Mouse (Mus musculus) ES-E14 (cell line): ENCODE results near the gene Tbcc. TPM values are rescaled to one million over a fixed set of nuclear protein-coding genes. Genes with fewer than 3 reads are reported as not detected.

Experiments
- DNase-seq: peaks from one replicate; pipeline ENCODE4 v3.0.0-alpha.2; 2013; ENCODE audit warnings: low read depth, low spot score
- H3K27ac ChIP-seq: 2 replicates; pipeline ENCODE4 v1.5.1; 2012; ENCODE audit warnings: low read depth, mild to moderate bottlenecking, low read length, moderate library complexity, mixed read lengths; ENCODE audit not compliant: poor library complexity, insufficient read depth, severe bottlenecking
- H3K36me3 ChIP-seq: 2 replicates; pipeline ENCODE4 v1.6.1; 2012; ENCODE audit warnings: mild to moderate bottlenecking, low read length, moderate library complexity, mixed read lengths; ENCODE audit not compliant: control insufficient read depth, poor library complexity, insufficient read depth, severe bottlenecking
- H3K4me1 ChIP-seq, 2 experiments: fragments of 150-350 bp in 1 of 2; sonication (generic) in 1 of 2; 2 replicates each; pipeline ENCODE4 v1.6.1; 2012; ENCODE audit warnings: low read length in 2 of 2, mild to moderate bottlenecking in 1 of 2, mixed read lengths in 1 of 2; ENCODE audit not compliant: control insufficient read depth in 2 of 2, insufficient read depth in 2 of 2, poor library complexity in 1 of 2
- H3K4me3 ChIP-seq, 2 experiments: fragments of 150-350 bp in 1 of 2; sonication (generic) in 1 of 2; 2 replicates each; pipeline ENCODE4 v1.5.1; 2012; ENCODE audit warnings: low read length in 2 of 2, low read depth in 1 of 2, mild to moderate bottlenecking in 1 of 2, mixed read lengths in 1 of 2; ENCODE audit not compliant: insufficient read depth in 1 of 2, poor library complexity in 1 of 2, severe bottlenecking in 1 of 2
- H3K9ac ChIP-seq: 2 replicates; pipeline ENCODE4 v1.6.1; 2012; ENCODE audit warnings: low read depth, mild to moderate bottlenecking, low read length, mixed read lengths; ENCODE audit not compliant: poor library complexity, insufficient read depth, severe bottlenecking
- H3K9me3 ChIP-seq: fragments of 150-350 bp; sonication (generic); 2 replicates; pipeline ENCODE4 v1.6.1; 2012; ENCODE audit warnings: low read depth, mild to moderate bottlenecking, low read length; ENCODE audit not compliant: control insufficient read depth, insufficient read depth
- CHD2 ChIP-seq: IDR thresholded peaks from 2 replicates; pipeline ENCODE4 v1.6.1; 2014; ENCODE audit warnings: mild to moderate bottlenecking, low read depth, low read length, inconsistent platforms
- HCFC1 ChIP-seq: IDR thresholded peaks from 2 replicates; pipeline ENCODE4 v1.6.1; 2012; ENCODE audit warnings: low read length, inconsistent platforms, borderline replicate concordance; ENCODE audit not compliant: insufficient read depth
- MAFK ChIP-seq: IDR thresholded peaks from 2 replicates; pipeline ENCODE4 v1.6.1; 2014; ENCODE audit warnings: mild to moderate bottlenecking, low read depth, low read length, inconsistent platforms; ENCODE audit not compliant: insufficient read depth
- ZC3H11A ChIP-seq: IDR thresholded peaks from 2 replicates; pipeline ENCODE4 v1.6.1; 2012; ENCODE audit warnings: low read depth, mild to moderate bottlenecking, inconsistent platforms, low read length, borderline replicate concordance
- ZNF384 ChIP-seq: IDR thresholded peaks from 2 replicates; pipeline ENCODE4 v1.6.1; 2012; ENCODE audit warnings: low read depth, low read length, inconsistent platforms
- in situ Hi-C, 2 experiments: fragments of 600-800 bp; cut with MboI; formaldehyde crosslinking; loops; one replicate each; pipeline ENCODE4 v1.15.1; 2025; ENCODE audit warnings: low sequenced_read_pairs in 2 of 2, inconsistent platforms in 1 of 2; ENCODE audit not compliant: unreplicated experiment in 2 of 2
- total RNA-seq: library from RNA; depleted of rRNA; stranded (reverse); fragments of 300-350 nt; gene quantifications from 2 replicates; pipeline ENCODE4 v1.2.3, GENCODE M21; 2012

Tbcc gene
- total RNA-seq, 1 experiment: 30.0 TPM

DNA sequence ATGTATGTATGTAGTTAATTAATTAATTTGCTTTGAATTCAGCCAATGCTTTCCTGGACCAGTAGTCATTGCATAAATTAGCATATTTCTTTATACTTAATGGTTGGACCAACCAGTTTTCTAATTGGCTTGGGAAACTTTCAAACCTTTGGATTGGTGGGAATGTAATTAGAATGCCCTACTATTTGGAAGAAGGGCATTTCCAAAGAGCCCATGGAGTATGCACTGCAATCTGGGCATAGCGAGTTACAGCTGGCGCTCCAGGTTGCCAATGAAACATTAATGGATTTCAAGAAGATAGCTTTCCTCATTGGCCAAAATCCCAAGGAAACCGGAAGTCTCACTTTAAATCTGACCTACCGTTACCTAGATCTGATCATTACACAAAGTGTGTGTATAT lies 30.4 kb upstream of the Tbcc start:
- Histone ChIP-seq H3K4me1 (peaks cover 2 to 6% of the 10 kb centered on the region in 2 experiments; a peak in 2 of 4 replicates), H3K9ac (no peak overlapping the region), H3K9me3 (no peaks in the 10 kb centered on the region), H3K36me3 (no peaks in the 10 kb centered on the region), H3K4me3 (no peak overlapping the region), H3K27ac (no peak overlapping the region)
- no peak for DNase-seq
- TF ChIP-seq ZC3H11A: no peak
- no peak for TF ChIP-seq MAFK
- TF ChIP-seq HCFC1: no peak
- TF ChIP-seq CHD2: no peak
- no peak for TF ChIP-seq ZNF384
- in situ Hi-C loops: no loop called here

GRCm38 (mm10) chr17:46864566-46865195 lies 25.8 kb upstream of the Tbcc start:
- H3K4me3 ChIP-seq: no peak overlapping the region
- H3K4me1 ChIP-seq: peaks cover 5 to 15% of the 10 kb centered on the region in 2 experiments; a peak in 3 of 4 replicates
- no peaks in the 10 kb centered on the region for H3K36me3 ChIP-seq
- no peak for TF ChIP-seq MAFK
- TF ChIP-seq ZNF384: no peak
- TF ChIP-seq ZC3H11A: no peak
- in situ Hi-C loops: no loop called here
- no peaks in the 10 kb centered on the region; the same call in 1 of the 2 replicates for H3K9me3 ChIP-seq
- no peak overlapping the region; the same call in 1 of the 2 replicates for H3K27ac ChIP-seq
- H3K9ac ChIP-seq: no peak overlapping the region
- DNase-seq: no peak

DNA sequence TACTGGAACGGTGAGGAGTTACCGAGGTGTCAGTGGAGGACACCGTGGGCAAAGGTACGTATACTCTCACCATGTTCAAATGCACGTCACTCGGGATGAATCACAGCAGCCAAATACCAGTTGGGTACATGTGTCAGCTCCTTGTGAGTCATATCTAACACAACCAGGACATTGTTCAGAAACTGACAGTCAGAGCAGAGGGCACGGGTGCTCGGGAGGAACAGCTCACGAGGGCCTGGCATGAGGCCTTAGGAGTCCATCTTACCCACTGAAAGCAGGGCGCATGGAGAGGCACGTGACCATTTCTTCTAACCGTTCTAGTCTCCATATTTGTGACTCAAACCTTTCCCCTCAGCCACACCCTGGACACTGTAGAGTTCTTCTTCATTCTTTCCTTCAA lies 23.6 kb upstream of the Tbcc start:
- TF ChIP-seq CHD2 (no peak), ZNF384 (no peak), ZC3H11A (no peak), MAFK (no peak), HCFC1 (no peak)
- no peak overlapping the region for H3K27ac ChIP-seq
- no peaks in the 10 kb centered on the region for H3K36me3 ChIP-seq
- peaks cover 7 to 23% of the 10 kb centered on the region in 2 experiments; a peak in 3 of 4 replicates for H3K4me1 ChIP-seq
- in situ Hi-C loops: no loop called here
- no peaks in the 10 kb centered on the region; the same call in 1 of the 2 replicates for H3K9me3 ChIP-seq
- H3K9ac ChIP-seq: no peak overlapping the region
- H3K4me3 ChIP-seq: no peak overlapping the region
- no peak for DNase-seq

DNA sequence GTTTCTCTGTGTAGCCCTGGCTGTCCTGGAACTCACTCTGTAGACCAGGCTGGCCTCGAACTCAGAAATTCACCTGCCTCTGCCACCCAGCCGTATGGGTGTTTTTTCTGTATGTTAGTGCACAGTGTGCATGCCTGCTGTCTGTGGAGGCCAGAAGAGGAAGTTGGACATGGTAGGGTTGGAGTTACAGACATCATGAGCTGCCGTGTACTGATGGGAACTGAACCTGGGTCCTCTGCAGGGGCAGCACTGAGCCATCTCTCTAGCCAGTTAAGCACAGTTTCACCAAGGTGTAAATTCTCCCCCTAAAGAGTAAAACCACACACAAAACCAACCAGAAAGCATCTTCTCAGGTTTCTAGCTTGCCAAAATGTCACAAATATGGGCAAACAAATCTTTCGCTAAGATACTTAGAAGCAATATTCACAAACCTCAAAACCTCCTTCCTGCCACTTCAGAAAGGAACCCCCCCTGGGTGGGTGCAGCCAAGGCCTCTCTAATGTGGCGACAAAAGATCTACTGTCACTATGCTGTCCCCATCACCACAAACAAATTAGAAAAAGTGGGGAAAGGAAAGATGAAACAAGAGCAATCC lies 20.2 kb upstream of the Tbcc start:
- TF ChIP-seq ZNF384 (no peak), CHD2 (no peak), ZC3H11A (no peak), HCFC1 (no peak), MAFK (no peak)

More for the DNA sequence above, 20.2 kb upstream of the Tbcc start:
- no peak overlapping the region for H3K27ac ChIP-seq
- H3K36me3 ChIP-seq: no peaks in the 10 kb centered on the region
- H3K4me3 ChIP-seq: no peak overlapping the region
- H3K9ac ChIP-seq: no peak overlapping the region
- DNase-seq: no peak
- no peaks in the 10 kb centered on the region; the same call in 1 of the 2 replicates for H3K9me3 ChIP-seq
- in situ Hi-C loops: no loop called here
- H3K4me1 ChIP-seq: peaks cover 15 to 36% of the 10 kb centered on the region in 2 experiments
